Mouse (Mus musculus): Measurements from ENCODE around the gene Gm15448.
A peak's percentile ranks its signal among the peaks of the same experiment; 100 is the strongest.
"Not testable (repeated sequence)": the region's sequence is repeated elsewhere in the genome, so short reads cannot be mapped to it uniquely, and the experiment has no call there.

Gene Gm15448

DNA sequence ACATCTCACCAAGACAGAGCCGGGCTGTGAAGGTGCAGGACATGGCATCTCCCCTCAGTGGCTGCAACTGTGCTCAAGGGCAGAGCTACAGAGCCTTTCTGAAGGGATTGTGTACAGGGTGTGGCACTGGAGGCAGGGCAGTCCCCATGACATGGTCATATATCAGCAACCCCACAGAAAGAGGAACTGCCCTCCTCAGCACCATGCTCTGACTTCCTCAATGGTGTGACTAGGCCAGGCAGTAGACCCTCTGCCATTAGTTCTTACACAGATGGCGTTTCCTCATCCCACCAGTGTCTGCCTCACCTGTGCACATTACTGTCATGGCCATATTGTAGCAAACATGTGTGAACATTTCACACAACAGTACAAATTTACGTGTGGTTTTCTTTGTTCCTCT lies at the start of gene Gm15448:
TSS of gene Gm15448 (minus strand) at position 89 of the 400 bp plus-strand sequence.
- DNase-seq = not testable (repeated sequence)

GRCm38 (mm10) chr7:3875032-3875431 lies 49.5 kb upstream of the Gm15448 start:
- DNase-seq = not testable (repeated sequence)

GRCm38 (mm10) chr7:3844951-3845350 lies 19.5 kb upstream of the Gm15448 start, which contains the start of gene Pira2:
Pira2 (minus strand) TSS chr7:3845051.
- not testable (repeated sequence) for DNase-seq

DNA sequence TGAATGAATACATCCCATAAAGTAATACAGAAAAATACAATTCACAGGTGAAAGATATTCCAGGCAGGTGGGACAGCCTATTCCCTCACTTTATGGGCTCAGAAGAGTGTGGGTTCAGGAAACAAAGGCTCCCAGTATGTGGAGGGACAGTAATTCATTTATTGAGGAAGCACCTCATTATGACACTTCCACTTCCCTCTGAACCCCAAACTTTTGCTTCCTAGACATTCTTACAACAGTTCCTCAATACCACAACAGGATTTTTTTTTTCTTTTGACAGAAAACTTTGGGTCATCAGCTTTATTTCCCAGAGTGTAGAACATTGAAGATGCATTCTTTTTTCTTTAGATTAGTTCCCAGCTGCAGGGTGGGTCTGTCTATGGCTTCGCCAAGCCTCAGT lies 12.4 kb upstream of the Gm15448 start:
- not testable (repeated sequence) for DNase-seq

DNA sequence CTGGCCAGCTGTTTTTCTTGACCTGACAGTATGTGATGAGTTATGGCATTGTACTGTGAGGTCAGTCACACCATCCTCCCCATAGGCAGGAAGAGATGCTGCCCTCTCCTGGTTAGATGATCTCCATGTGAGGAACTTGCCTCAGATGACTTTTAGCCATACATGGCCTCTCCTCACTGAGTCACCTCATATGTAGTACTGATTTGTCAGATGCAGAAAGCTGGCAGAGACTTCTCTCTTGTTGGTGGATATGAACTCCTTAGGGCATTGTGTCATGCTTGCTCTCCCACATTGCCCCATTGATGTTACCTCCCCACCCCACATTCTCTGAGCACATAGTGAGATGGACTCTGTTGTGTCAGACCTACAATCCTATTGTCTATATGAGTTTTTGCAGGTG lies 5.1 kb upstream of the Gm15448 start:
- not testable (repeated sequence) for DNase-seq

- DNase-seq = peak in 1 of 2 experiments; percentile 9
Observed at GRCm38 (mm10) chr7:3811912-3812311, 13.6 kb downstream of the Gm15448 start.

DNA sequence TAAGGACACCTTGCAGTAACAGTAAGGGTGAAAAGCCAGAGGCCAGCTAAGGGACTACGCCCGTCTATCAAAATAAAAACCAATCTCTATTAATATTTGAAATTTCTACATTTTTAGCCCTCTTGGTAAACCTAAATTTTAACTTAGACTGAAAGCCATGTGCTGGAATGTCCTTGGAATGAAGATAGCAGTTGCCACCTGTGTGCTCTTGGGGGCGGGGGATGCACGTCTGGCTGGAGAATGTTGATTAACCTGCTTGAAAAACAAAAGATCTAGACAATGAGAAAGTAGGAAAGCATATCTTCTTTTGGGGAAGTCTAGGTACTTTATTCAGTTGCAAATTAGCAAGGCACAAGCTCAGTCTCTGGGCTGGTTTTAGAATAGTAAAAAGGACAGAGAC lies 22.6 kb downstream of the Gm15448 start:
- not testable (repeated sequence) for DNase-seq

DNA sequence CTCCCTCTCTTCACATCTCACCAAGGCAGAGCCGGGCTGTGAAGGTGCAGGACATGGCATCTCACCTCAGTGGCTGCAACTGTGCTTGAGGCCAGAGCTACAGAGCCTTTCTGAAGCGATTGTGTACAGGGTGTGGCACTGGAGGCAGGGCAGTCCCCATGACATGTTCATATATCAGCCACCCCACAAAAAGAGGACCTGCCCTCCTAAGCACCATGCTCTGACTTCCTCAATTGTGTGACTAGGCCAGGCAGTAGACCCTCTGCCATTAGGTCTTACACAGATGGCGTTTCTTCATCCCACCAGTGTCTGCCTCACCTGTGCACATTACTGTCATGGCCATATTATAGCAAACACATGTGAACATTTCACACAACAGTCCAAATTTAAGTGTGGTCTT lies 25.5 kb downstream of the Gm15448 start:
- not testable (repeated sequence) for DNase-seq

DNA sequence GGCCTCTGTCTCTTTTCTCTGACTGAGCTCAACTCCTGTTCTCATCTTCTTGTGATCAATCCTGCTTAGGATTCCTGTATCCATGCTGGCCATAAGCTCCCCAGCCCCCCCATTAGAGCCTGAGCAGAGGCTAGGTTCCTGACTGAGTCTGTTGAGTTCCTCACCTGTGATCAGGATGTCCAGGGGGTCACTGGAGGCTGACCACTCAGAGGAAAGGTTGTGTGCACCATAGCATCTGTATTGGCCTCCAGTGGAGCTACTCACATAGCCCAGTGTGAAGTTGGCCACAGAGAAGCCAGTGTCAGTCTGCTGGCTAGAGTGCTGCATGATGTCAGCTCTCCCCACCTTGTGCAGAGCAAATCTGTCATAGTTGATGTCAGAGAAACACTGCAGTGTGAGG lies 29.2 kb downstream of the Gm15448 start:
- DNase-seq = not testable (repeated sequence)
